Mouse (Mus musculus): Measurements from ENCODE around the gene Lmntd2. TPM values are rescaled to one million over a fixed set of nuclear protein-coding genes. Genes with fewer than 3 reads are reported as not detected.

Lmntd2 gene
- polyA plus RNA-seq, 1 experiment from 2014 or later = 3.4 TPM

DNA sequence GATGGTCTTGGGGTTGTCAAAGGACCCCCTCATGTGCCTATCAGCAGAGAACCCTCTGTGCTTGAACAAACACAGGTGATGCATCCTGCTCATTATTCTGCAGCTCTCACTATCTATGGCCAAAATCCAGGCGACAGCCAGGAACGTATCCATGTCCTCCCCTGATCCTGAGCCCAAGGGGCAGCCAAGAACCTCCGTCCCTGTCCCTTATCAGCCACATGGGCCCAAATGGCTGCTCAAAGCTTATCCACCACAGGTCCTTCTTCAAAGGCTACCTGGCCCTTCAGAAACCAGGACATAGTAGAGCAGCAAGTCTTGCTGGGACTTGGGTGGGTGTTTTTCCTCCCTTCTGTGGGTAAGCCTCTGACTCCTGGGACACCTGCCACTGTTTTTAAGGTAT, 25.7 kb downstream of the Lmntd2 start:
- H3K4me2 ChIP-seq = no peak overlapping the region
- no peaks in the 10 kb centered on the region for H3K9me3 ChIP-seq
- H3K4me1 ChIP-seq = peaks cover 17% of the 10 kb centered on the region
- H3K27ac ChIP-seq = no peak overlapping the region
- H3K36me3 ChIP-seq = peaks cover 38% of the 10 kb centered on the region
- 84% methylated on average over 3 of the region's 3 CpGs for WGBS
- no peak for ATAC-seq (ENCODE audit: insufficient number of reproducible peaks, insufficient read depth, low FRiP score, low TSS enrichment, low read depth)
- H3K4me3 ChIP-seq = no peak overlapping the region
- no peak overlapping the region for H3K9ac ChIP-seq
- H3K27me3 ChIP-seq = no peaks in the 10 kb centered on the region

DNA sequence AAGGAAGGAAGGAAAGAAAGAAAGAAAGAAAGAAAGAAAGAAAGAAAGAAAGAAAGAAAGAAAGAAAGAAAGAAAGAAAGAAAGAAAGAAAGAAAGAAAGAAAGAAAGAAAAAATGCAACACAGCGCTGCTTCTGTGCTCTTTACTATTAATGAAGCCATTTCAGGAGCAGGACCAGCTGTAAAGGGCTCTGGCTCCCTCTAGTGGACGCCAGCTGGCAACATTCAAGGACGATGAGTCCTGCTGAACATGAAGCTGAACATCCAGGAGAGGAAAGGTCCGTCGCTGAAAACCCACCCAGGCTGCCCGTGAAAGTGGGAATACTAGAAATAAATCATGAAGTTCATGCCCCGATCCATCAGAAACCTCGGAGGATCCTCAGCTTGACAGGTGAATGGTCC, 37.7 kb downstream of the Lmntd2 start:
- no peaks in the 10 kb centered on the region for H3K9me3 ChIP-seq
- no peaks in the 10 kb centered on the region for H3K27me3 ChIP-seq
- H3K27ac ChIP-seq = no peak overlapping the region
- no peak for ATAC-seq (ENCODE audit: insufficient number of reproducible peaks, insufficient read depth, low FRiP score, low TSS enrichment, low read depth)
- H3K4me1 ChIP-seq = peaks cover 16% of the 10 kb centered on the region
- H3K4me3 ChIP-seq = no peak overlapping the region
- H3K36me3 ChIP-seq = no peaks in the 10 kb centered on the region
- 2% methylated on average over 8 of the region's 8 CpGs for WGBS
- H3K4me2 ChIP-seq = peak overlapping the region; percentile 30; the same call in 1 of the 2 replicates
- no peak overlapping the region for H3K9ac ChIP-seq

DNA sequence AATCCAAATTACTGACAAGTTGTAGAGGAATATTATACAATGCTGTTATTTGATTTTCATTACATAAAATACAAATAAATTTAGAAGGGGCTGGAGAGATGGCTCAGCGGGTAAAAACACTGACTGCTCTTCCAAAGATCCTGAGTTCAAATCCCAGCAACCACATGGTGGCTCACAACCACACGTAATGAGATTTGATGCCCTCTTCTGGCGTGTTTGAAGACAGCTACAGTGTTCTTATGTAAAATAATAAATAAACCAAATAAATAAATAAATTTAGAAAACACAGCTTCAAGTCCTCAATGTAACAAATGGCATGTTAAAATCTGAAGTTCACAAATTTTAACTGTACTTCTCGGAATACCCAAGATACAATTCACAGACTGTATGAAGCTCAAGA, 38.8 kb downstream of the Lmntd2 start:
- Histone ChIP-seq H3K4me1 (peaks cover 17% of the 10 kb centered on the region), H3K27ac (no peak overlapping the region), H3K9ac (no peak overlapping the region), H3K4me3 (no peak overlapping the region), H3K9me3 (no peaks in the 10 kb centered on the region), H3K4me2 (no peak overlapping the region), H3K36me3 (no peaks in the 10 kb centered on the region), H3K27me3 (no peaks in the 10 kb centered on the region)
- no peak for ATAC-seq (ENCODE audit: insufficient number of reproducible peaks, insufficient read depth, low FRiP score, low TSS enrichment, low read depth)
- WGBS = 85% methylated on average over 4 of the region's 4 CpGs

DNA sequence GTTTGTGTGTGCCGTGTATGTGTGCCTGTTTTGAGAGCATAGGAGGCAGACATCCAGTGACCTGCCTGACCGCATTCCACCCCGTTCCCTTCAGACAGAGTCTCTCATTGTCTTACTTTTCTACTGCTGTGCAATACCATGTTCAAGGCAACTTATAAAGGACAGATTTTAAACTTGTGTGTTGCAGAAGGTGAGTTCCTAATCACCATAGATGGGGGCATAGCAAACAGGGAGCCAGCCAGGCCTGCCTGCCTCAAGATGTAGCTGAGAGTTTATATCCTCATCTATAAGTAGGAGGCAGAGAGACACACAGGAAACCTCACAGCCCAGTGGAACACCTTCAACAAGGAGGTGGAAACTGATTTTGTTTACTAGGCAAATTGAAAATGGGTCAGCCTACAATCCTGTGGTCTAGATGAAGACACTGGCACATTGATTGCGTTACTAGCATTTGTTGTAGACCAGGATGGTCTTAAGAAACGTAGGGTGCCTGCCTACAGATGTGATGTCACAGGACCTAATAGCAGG, 40.5 kb downstream of the Lmntd2 start:
- no peaks in the 10 kb centered on the region for H3K9me3 ChIP-seq
- WGBS = 76% methylated on average over 5 of the region's 5 CpGs
- H3K9ac ChIP-seq = peak overlapping the region; percentile 73; the same call in 1 of the 2 replicates
- peak overlapping the region; percentile 92 for H3K27ac ChIP-seq
- peaks cover 30% of the 10 kb centered on the region for H3K4me1 ChIP-seq
- H3K27me3 ChIP-seq = no peaks in the 10 kb centered on the region
- no peak for ATAC-seq (ENCODE audit: insufficient number of reproducible peaks, insufficient read depth, low FRiP score, low TSS enrichment, low read depth)
- peak overlapping the region; percentile 56 for H3K4me3 ChIP-seq
- no peaks in the 10 kb centered on the region for H3K36me3 ChIP-seq
- peak overlapping the region; percentile 79 for H3K4me2 ChIP-seq

DNA sequence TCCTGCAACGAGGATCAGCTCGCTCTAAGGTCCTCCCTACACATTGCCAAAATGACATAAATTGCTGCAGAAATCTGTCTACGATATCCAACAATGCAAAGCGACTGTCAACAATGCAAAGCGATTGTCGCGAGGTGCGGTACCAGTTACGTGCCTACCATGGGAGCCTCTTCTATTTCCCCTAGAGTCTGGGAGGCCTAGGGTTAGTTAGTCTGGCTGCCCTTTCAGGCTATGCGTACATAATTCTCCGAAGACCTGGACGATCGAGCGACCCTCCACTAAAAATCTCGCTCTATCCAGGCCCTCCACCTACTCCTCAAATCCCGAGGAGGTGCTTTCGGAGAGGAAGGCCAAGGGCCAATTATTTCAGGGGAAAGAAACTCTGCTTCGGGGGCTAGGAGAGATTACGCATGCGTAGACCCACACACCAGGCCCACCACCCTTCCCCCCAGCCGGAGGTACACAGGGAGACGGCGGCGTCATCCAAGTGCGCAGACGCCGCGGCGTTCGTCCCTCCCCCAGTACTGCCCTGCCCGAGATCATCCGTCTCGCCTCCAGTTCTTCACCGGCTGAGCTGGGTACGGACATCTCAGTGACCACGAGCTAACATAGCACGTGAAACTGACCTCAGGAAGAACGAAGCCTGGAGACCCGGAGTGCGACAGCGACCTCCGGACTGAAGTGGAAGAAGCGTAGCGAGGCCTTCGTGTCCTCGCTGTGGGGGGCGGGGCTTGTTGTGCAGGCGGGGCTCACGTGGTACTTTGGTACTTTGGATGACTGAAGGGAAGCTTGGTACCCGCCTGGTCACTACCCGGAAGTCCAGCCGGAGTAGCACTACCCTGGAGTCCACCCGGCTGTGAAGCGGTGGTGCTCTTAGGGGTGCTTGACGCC, 41.5 kb downstream of the Lmntd2 start, which contains the start of gene Rnh1:
TSS of gene Rnh1 (minus strand) at position 742 of the 891 bp plus-strand sequence.
- no peaks in the 10 kb centered on the region for H3K9me3 ChIP-seq
- H3K36me3 ChIP-seq = no peaks in the 10 kb centered on the region
- peak within 1 kb of the TSS; percentile 56 for H3K4me3 ChIP-seq
- H3K27ac ChIP-seq = peak within 1 kb of the TSS; percentile 92
- peak within 1 kb of the TSS; percentile 73 for H3K9ac ChIP-seq
- peaks cover 40% of the 10 kb centered on the region for H3K4me1 ChIP-seq
- H3K27me3 ChIP-seq = no peaks in the 10 kb centered on the region
- WGBS = 3% methylated on average over 55 of the region's 55 CpGs
- peak within 1 kb of the TSS; percentile 79 for H3K4me2 ChIP-seq
- ATAC-seq (ENCODE audit: insufficient number of reproducible peaks, insufficient read depth, low FRiP score, low TSS enrichment, low read depth) = peak; percentile 94

DNA sequence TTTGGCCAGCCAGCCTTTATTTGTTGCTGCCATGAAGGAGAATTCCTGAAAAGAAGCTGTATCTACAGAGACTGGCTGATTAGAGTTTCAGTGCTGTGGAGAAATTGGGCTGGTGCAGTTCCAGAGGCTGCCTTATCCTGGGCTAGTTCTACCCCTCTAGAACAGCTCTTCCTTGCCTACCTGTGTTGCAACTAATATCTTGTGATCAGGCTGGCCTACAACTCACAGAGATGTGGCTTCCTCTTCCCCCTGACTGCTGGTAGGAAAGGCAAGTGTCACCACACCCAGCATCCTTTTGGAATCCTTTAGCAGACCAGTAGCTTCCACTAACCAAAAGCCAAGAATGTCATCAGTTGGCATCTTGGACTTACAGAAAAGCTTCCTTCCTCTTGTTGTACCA, 44.0 kb downstream of the Lmntd2 start:
- H3K4me3 ChIP-seq = no peak overlapping the region
- H3K9ac ChIP-seq = no peak overlapping the region
- peaks cover 43% of the 10 kb centered on the region for H3K4me1 ChIP-seq
- H3K27ac ChIP-seq = no peak overlapping the region
- no peak for ATAC-seq (ENCODE audit: insufficient number of reproducible peaks, insufficient read depth, low FRiP score, low TSS enrichment, low read depth)
- peaks cover 13% of the 10 kb centered on the region for H3K36me3 ChIP-seq
- H3K9me3 ChIP-seq = no peaks in the 10 kb centered on the region
- H3K27me3 ChIP-seq = no peaks in the 10 kb centered on the region
- no peak overlapping the region for H3K4me2 ChIP-seq

DNA sequence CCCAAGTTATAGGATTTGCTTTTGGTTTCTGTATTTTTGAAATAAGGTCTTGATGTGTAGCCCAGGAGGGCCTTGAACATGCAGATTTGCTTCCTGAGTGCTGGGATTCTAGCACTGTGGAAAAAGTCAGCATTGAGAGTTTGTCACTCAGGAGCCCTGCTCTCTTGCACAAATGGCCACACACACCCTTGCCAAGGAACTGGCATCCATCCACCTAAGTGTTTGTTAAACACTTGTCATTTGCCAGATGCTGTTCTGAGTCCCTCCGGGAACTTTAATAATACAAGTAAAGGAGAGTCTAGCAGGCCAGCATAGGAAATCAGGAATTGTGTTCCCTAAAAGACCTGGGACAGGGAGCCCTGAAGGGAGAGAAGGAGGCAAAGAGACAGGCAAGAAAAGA, 44.6 kb downstream of the Lmntd2 start:
- peak overlapping the region; percentile 80 for H3K9ac ChIP-seq
- peak overlapping the region; percentile 72; the same call in 1 of the 2 replicates for H3K27ac ChIP-seq

DNA sequence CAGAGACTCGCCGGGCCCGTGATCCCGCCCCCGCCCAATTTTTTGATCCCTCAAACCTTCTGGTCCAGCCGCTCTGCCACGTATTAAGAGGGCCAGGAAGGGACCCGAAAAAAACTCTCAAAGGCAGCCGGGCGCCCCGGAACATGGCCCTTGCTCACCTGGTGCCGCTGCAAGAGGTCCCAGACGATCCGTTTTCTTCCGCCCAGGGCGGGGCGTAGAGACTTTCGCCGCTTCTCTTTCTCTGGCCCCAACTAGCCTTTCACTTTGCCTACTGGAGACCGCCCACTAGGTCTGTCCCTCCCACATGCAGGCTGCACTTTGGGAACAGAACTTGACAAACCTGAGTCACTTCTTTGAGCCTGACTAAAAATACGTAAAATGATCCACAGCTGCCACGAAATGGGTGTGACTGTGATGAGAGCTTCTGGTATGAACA, 45.3 kb downstream of the Lmntd2 start:
- H3K27ac ChIP-seq = peak overlapping the region; percentile 72
- peak overlapping the region; percentile 80 for H3K9ac ChIP-seq
- no peaks in the 10 kb centered on the region for H3K27me3 ChIP-seq
- peaks cover 40% of the 10 kb centered on the region for H3K4me1 ChIP-seq
- peak overlapping the region; percentile 59 for H3K4me3 ChIP-seq
- peak overlapping the region; percentile 74 for H3K4me2 ChIP-seq
- H3K36me3 ChIP-seq = peaks cover 26% of the 10 kb centered on the region
- peak; percentile 40; the same call in 1 of the 2 replicates for ATAC-seq (ENCODE audit: insufficient number of reproducible peaks, insufficient read depth, low FRiP score, low TSS enrichment, low read depth)
- 2% methylated on average over 22 of the region's 22 CpGs for WGBS
- no peaks in the 10 kb centered on the region for H3K9me3 ChIP-seq

More for the DNA sequence above, 44.6 kb downstream of the Lmntd2 start:
- WGBS = 76% methylated on average over 1 of the region's 1 CpGs
- Histone ChIP-seq H3K36me3 (peaks cover 18% of the 10 kb centered on the region), H3K4me3 (no peak overlapping the region), H3K4me1 (peaks cover 43% of the 10 kb centered on the region), H3K4me2 (peak overlapping the region; percentile 74; the same call in 1 of the 2 replicates), H3K27me3 (no peaks in the 10 kb centered on the region), H3K9me3 (no peaks in the 10 kb centered on the region)
- no peak for ATAC-seq (ENCODE audit: insufficient number of reproducible peaks, insufficient read depth, low FRiP score, low TSS enrichment, low read depth)

DNA sequence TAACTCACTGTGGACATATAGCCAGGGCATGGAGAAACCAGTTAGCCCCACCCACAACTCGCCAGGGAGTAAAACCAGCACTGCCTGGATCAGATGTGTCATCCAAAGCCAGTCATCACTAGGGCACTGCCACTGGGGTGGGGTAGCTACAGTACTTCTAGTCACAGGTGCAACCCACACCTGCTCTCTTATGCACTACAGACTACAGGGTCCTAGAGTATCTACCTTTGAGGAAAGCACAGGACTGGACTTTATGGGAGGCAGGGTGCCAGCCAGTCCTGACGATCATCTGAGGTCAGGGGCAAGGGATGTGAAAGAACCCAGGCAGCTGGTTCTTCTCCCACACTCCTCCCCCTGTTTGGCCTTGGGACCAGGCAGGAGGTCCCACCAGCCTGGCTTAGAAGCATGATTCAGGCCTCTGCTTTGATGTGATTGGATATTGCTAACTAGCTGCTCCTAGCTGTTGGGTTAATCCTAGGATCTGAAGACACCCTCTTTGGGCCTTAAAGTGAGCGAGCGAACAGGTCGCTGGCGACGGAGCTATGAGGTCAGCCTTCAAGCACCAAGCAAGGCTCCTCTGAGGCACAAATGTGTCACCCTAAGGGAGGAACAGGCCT, 45.9 kb downstream of the Lmntd2 start:
- Histone ChIP-seq H3K36me3 (peaks cover 31% of the 10 kb centered on the region), H3K4me3 (peak overlapping the region; percentile 59), H3K4me2 (peak overlapping the region; percentile 74), H3K27me3 (no peaks in the 10 kb centered on the region), H3K9me3 (no peaks in the 10 kb centered on the region), H3K4me1 (peaks cover 35% of the 10 kb centered on the region), H3K27ac (peak overlapping the region; percentile 72), H3K9ac (peak overlapping the region; percentile 80)
- WGBS = 18% methylated on average over 7 of the region's 7 CpGs
- no peak for ATAC-seq (ENCODE audit: insufficient number of reproducible peaks, insufficient read depth, low FRiP score, low TSS enrichment, low read depth)

DNA sequence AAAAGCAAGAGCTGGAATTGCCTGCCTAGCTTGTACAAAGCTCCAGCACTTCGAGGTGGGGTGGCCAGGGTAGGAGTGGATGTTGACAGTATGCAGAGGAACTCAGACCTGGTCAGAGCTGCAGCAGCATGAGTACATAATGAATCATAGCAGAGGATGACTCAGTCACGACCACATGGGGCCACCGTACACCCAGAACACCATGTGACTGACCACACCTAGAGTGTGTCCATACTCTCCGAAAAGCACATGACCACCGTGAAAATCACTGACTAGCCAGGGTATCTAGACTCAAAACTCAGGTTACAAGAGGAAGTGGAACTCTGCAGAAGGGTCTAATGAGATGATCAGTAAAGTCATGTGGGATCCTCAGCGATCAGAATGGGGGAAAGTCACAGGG, 49.0 kb downstream of the Lmntd2 start:
- Histone ChIP-seq H3K27ac (no peak overlapping the region), H3K4me1 (peaks cover 29% of the 10 kb centered on the region), H3K36me3 (peaks cover 61% of the 10 kb centered on the region), H3K9me3 (no peaks in the 10 kb centered on the region), H3K4me3 (no peak overlapping the region), H3K9ac (no peak overlapping the region), H3K27me3 (no peaks in the 10 kb centered on the region), H3K4me2 (no peak overlapping the region)
- 82% methylated on average over 6 of the region's 6 CpGs for WGBS
- ATAC-seq (ENCODE audit: insufficient number of reproducible peaks, insufficient read depth, low FRiP score, low TSS enrichment, low read depth) = no peak

DNA sequence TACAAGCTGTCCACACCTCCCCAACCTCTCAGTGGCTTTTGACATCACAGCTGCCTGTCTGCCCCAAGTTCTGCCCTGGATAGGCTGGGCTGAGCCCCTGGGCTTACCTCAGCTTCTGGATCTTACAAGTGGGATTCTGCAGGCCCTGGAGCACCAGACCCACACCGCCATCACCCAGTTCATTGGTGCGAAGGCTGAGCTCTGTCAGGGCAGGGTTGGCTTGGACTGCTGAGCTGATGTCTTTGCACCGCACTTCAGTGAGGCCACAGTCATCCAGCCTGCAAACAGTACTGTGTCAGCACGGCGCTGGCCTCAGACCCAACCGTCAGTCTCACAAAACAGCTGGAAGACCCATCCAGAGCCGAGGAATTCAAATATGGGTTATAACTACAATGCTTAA, 49.5 kb downstream of the Lmntd2 start:
- Histone ChIP-seq H3K9me3 (no peaks in the 10 kb centered on the region), H3K4me3 (no peak overlapping the region), H3K36me3 (peaks cover 65% of the 10 kb centered on the region), H3K4me1 (peaks cover 26% of the 10 kb centered on the region), H3K27me3 (no peaks in the 10 kb centered on the region), H3K9ac (no peak overlapping the region), H3K4me2 (no peak overlapping the region), H3K27ac (no peak overlapping the region)
- ATAC-seq (ENCODE audit: insufficient number of reproducible peaks, insufficient read depth, low FRiP score, low TSS enrichment, low read depth) = no peak
- 94% methylated on average over 7 of the region's 7 CpGs for WGBS

Measured in embryonic facial prominence, embryonic 13.5 days (tissue).